Mouse (Mus musculus): ENCODE measurements around the gene Cpt1c.

Cpt1c gene

DNA sequence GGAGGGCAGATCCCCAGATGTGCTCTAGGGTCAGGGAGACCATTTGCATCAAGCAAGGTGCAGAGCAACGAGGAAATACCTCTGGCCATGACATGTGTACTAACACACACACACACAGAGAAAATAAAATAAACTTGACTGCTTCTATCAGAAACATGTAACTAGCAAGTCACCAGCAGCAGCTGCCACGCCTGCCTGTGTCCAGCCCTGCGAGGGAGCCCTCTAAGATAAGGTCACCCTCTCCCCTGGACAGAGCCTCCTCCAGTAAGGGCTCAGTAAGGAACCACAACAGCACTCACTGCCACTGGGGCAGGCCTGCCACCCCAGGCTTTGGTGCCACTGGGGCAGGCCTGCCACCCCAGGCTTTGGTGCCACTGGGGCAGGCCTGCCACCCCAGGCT, 56.4 kb downstream of the Cpt1c start:
- DNase-seq (ENCODE audit: low read depth, low spot score), result no peak

DNA sequence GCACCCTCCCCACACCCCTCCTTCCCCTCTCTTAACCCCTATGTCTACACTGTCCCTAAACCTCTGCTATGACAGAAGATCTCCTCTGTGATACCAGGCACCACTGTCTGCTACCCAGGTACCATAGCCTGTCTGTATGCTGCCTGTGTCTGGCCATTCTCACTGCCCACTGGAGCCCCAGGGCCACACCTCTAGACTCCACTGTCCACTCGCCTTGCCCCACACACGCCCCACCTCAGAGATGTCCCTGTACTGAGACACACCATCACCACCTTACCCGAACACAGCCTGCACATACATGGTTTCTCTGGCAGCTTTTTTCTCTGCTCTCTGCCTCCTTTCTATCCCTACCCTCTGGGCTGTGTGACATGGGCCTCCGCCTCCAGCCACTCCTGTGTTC, 57.8 kb downstream of the Cpt1c start:
- DNase-seq (ENCODE audit: low read depth, low spot score), result no peak

DNA sequence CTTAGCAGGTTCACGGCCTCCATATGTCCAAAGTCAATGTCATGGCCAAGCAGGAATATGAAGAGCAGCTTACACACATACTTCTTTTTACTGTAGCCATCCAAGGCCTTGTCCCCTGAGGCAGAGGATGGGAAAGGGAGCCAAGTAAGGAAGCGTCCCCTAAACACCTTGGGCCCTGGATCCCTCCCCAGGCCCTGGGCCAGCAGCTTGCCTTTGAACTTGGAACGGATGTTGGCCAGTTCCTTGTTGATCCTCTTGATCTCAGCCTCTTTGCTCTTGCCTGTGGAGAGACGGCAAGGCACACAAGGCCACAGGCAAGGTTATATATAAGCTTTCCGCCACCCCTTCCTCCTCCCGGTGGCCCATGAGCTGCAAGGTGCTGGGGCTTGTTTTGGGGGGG, 58.5 kb downstream of the Cpt1c start:
- no peak for DNase-seq (ENCODE audit: low read depth, low spot score)

DNA sequence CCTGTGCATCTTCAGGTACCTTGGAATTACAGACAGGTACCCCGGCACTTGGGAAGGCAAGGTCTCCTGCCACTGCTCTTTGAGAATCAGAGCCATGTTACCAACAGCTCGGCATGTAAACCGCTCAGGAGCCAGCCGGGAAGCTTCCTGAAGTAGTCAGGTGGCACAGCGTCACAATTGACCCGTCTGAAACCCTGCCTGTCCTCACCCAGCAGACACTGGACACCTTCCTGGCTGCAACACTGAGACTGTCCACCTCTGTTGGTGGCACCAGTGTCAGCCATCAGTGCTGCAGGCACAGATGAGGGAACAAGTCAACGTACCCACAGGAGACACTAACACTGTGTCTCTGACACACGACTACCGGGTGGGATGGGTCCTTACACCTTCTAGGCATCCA, 59.3 kb downstream of the Cpt1c start:
- DNase-seq (ENCODE audit: low read depth, low spot score), result no peak

GRCm38 (mm10) chr7:44914396-44914795, 60.3 kb downstream of the Cpt1c start:
- no peak for DNase-seq (ENCODE audit: low read depth, low spot score)
